Mouse (Mus musculus) erythroblast, adult 5-6 weeks (primary cell): ENCODE results near the gene Gnl1. TPM values are rescaled to one million over a fixed set of nuclear protein-coding genes. Genes with fewer than 3 reads are reported as not detected.
A peak's percentile ranks its signal among the peaks of the same experiment; 100 is the strongest.
"Not testable (repeated sequence)": the region's sequence is repeated elsewhere in the genome, so short reads cannot be mapped to it uniquely, and the experiment has no call there.

ENCODE experiments used
- ATAC-seq: replicated peaks from 2 replicates; pipeline ENCODE4 v1.8.0; 2016; ENCODE audit warnings: moderate number of reproducible peaks, mild to moderate bottlenecking, moderate TSS enrichment, inconsistent platforms; ENCODE audit not compliant: poor library complexity, low FRiP score, severe bottlenecking
- total RNA-seq, 2 experiments: library from RNA; stranded (forward) in 1 of 2; stranded (reverse) in 1 of 2; fragments of 150-400 nt in 1 of 2; fragments of 200-764, 138-1000 nt in 1 of 2; gene quantifications; 2 replicates each; pipeline versions ENCODE4 v1.2.3 to v1.2.4; 2015 to 2017; ENCODE audit warnings: low replicate concordance in 2 of 2

The Gnl1 gene
- total RNA-seq, 2 experiments from 2014 or later = 2.0 to 3.3 TPM

DNA sequence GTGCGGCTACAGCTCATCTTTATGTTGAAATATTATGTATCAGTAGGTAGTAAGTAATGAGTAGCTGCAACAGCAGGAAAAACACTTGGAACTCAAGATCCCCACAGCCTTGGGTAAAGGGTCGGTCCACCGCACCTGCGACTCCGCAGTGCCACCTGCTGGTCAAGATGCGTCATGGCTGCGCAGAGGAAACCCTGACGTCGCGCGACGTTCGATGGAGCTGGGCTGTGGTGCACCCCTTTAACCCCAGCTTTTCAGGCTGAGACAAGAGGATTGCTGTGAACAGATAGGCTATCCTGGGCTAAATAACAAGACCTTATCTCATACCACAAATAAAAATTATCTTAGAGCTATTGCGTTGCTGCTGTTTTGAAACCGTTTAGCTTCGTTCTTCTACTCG, 14.0 kb downstream of the Gnl1 start:
- ATAC-seq = peak; percentile 51

DNA sequence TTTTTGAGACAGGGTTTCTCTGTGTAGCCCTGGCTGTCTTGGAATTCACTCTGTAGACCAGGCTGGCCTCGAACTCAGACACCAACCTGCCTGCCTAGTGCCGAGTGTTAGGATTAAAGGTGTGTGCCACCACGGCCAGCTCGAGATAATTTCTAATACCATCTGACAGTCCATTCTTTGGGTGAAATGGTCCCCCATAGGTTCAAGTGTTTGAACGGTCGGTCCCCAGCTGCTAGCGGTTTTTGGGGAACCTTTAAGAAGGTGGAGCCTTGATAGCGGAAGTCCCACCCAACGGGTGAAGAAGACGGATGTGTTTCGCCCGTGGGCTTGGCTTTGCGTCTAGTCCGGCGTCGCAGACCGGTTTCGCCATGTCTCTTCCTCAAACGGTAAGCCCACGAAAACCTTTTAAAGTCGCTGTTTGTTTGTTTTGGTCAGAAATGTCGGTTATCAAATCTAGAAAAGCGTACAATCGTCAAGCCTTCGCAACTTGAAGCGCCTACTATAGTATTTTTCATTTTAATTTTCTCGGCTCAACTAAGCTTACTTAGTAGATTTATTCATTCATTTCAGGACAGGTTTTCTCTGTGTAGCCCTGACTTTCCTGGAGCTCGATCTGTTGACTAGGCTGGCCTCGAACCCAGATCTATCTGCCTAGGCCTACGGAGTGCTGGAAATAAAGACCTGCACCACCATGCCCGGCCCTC, 14.7 kb downstream of the Gnl1 start:
- ATAC-seq = peak; percentile 71

DNA sequence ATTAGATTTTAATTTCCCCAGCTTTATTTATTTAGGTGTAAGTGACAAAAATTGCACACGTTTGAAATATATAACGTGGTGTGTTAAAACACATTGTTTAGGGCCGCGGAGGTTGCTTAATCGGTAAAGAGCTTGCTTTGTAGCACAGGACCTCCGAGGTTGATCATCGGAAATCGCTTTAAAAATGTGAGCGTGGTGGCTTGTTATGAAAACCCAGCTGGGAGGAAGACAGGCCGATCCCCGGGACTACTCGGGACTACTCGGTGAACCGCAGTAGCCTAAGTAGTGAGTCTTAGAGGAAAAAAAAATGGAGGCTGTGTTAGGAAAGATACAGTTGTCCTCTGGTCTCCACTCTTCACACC, 15.2 kb downstream of the Gnl1 start:
- no peak for ATAC-seq

DNA sequence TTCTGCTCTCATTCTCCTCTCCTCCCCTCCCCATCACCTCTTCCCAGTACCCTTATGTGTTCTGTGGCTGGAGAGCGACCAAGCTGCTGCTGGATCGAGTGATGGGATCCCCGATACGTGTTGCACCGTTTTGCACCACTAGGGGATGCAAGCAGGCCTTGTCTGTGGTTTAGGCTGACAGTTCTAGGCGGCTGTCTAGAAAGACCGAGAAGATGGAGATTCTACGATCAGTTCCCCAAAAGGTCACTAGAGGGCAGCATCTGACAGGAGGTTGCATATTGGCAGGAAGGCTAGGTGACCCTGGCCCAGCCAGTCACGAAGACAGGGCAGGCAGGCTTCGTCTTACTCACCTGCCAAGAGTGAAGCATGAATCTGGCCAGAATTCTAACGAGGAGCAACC, 17.3 kb downstream of the Gnl1 start:
- peak; percentile 50 for ATAC-seq

DNA sequence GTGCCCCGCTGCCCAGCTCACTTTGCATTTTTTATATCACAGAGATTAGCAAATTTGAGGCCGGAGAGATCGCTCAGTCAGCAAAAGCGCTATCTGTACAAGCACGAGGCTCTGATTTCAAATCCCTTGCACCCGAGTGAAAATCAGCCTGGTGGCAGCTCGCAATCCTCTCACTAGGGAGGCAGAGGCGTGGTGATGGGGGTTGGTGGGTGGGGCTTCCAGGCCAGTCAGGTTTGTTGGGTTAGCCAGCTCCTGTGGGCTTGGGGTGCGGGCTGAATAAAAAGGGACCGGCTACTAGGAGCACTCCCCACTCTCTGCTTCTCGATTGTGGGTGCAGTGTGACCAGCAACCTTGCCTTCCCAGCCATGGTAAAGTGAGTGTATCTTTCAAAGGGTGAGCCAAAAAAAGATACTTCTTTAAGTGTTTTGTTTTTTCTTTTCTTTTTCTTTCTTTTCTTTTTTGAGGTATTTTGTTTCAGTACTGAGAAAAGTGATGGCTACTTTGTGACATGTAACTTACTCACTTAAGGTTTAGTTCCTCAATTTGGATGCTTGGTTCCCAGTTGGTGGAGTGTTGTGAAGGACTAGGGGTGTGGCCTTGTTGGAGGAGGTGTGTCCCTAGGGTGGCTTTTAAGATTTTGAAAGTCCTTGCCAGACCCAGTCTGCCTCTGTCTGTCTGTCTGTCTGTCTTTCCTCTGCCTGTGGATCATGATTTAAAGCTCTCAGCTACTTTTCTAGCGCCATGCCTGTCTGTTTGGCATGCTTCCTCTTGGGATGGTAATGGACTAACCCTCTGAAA, 18.3 kb downstream of the Gnl1 start:
- peak; percentile 59 for ATAC-seq

DNA sequence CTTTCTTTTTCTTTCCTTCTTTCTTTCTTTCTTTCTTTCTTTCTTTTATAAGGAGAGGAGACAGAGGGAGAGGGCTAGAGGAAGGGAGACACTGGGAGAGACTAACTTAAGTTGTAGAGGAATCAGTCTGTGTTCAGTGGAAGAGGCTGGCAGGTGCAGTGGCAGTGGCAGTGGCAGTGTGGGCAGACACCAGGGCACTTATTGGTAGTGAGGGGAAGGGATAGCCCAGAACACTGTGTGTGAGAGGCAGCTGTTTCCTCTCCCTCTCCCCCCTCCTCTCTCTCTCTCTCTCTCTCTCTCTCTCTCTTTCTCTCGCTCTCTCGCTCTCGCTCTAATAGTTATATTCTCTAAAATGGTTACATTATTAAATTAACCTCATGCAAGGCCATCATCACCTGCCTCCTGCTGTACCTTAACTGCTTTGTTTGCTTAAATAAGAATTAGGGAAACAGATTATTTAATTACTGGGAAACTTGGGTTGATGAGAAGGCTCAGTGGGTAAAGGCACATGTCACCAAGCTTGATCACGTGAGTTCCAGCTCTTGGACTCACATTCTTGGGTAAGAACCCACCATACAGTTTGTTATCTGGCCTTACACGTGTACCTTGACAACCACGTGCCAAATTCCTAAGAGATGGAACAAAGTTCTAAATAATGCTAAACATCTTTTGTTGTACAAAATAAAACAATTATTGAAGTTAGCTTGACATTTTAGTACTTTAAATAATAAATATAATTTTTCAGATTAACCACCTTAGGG, 19.1 kb downstream of the Gnl1 start:
- no peak for ATAC-seq

DNA sequence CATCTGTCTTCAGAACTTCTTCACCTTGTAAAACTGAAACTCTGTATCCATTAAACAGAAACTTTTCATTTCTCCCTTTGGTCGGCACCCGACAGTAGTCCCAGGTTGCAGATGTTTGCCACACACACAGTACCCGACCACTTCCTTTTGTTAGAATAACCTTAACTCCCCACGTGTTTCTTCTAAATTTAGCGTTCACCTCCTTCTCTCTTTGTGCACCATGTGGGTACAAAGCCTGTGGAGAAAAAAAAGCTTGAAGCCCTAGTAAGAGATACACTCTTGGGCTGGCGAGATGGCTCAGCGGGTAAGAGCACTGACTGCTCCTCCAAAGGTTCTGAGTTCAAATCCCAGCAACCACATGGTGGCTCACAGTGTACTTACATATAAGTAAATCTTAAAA, 19.7 kb downstream of the Gnl1 start:
- ATAC-seq = no peak

DNA sequence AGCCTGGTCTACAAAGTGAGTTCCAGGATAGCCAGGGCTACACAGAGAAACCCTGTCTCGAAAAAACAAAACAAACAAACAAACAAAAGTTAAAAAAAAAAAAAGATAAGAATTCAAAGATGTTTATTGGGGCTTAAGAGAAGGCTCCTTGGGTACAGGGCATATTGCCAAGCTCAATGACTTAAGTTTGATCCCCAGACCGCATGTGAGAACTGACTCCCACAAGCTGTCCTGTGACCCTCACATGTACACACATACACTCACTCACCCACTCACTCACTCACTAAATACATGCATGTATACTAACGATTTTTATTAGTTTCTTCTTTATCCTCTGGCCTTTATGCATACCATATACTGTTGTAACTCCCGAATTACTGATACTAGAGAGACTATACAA, 20.7 kb downstream of the Gnl1 start:
- peak; percentile 32 for ATAC-seq

DNA sequence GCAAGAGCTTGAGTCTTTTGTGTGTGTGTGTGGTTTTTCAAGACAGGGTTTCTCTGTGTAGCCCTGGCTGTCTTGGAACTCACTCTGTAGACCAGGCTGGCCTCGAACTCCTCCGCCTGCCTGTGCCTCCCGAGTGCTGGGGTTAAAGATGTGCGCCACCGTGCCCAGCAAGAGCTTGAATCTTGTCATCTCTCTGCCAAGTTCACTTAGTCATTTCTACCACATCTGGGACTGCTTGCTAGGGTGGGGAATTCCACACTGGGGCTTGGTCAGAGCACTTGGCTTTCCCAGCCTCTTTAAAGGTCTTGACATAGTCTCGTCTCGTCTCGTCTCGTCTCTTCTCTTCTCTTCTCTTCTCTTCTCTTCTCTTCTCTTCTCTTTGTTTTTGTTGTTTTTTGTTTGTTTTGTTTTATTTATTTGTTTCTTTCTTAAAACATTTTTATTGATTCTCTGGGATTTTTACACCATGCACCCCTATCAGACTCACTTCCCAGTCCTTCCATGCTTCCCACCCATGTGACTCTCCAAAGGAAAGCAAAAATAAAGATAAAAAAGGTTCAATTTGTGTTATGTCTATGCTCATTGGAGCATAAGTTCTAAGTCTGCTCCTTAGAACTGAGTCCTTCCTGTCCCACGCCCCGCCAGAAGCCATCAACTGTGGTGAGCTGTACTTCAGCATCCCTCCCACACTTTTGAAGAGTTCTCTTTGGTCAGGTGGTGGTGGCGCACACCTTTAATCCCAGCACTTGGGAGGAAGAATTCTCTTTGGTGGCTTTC, 21.7 kb downstream of the Gnl1 start:
- ATAC-seq = peak; percentile 43

DNA sequence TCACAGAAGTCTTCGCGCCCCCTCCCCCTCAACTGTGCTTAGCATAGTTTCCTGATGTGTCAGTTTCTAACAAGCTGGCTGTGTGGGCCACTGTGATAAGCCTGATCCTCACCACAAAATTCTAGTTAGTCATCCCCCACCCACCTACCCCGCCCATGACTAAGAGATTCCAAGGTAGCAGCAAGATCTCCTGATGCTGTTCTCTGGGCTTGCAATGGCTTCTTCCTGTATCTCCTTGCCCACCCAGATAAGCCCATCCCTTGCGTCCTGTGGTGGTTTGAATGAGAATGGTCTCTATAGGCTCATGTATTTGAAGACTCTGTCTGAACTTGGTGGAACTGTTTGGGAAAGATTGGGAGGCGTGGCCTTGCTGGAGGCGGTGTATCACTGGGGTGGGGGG, 22.3 kb downstream of the Gnl1 start:
- peak; percentile 63 for ATAC-seq

DNA sequence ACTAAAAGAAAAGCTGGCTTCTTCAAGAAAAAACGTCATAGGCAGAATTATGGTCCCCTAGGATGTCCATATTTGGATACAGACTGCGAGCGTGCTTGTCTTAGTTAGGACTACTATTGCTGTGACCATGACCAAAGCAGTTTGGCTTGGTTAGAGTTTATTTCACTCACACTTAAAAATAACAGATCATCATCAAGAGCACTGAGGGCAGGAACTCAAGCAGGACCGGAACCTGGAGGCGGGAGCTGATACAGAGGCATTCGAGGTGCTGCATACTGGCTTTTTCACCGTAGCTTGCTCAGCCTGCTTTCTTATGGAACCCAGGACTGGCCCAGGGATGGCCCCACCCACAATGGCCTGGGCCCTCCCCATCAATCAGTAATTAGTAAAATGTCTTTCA, 23.7 kb downstream of the Gnl1 start:
- ATAC-seq = no peak

DNA sequence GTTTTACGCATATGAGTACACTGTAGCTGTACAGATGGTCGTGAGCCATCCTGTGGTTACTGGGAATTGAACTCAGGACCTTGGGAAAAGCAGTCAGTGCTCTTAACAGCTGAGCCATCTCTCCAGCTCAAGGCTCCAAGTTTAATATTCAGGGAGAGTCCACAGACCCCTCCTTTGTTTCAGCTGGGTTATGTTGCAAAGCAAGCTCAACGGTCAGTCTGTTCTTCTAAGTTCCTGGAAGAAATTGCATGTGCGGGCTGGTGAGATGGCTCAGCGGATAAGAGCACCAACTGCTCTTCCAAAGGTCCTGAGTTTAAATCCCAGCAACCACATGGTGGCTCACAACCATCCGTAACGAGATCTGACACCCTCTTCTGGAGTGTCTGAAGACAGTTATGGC, 24.8 kb downstream of the Gnl1 start:
- ATAC-seq = not testable (repeated sequence)

DNA sequence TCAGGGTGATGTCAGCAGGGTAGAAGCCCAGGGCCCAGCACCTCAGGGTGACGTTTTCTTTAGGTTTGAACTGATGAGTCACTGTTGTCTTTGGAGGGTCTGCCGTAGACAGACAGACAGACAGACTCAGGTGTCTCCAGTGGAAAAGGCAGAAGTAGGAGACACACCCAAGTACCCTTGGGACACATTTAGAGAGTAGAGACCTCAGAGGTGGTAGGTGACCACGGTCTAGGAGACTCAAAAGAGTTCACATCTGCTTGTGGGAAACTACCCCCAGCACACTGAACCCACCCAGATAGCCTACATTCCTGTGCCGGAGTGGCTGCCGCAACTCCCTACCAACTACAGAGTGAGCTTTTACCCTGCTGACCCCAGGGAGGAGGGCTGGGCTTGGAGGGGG, 35.3 kb downstream of the Gnl1 start:
- no peak for ATAC-seq

DNA sequence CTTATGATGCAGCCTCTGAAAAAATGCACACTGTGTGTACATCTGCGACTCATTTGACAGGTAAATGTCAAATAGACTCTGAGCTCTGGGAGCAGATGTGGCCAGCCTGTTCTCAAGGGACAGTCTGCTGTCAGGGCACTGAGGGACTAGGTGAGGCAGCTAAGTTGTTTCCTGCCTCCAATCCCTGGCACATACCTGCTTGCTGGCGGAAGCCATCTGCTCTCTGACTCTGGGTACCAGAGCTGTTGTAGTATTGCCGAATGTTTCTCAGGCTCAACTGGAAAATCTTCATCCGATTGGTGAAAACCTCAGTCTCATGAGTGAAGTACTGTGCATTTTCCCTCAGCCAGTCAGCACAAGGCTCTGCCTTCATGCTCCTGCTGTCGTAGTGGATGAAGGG, 37.4 kb downstream of the Gnl1 start:
- no peak for ATAC-seq

DNA sequence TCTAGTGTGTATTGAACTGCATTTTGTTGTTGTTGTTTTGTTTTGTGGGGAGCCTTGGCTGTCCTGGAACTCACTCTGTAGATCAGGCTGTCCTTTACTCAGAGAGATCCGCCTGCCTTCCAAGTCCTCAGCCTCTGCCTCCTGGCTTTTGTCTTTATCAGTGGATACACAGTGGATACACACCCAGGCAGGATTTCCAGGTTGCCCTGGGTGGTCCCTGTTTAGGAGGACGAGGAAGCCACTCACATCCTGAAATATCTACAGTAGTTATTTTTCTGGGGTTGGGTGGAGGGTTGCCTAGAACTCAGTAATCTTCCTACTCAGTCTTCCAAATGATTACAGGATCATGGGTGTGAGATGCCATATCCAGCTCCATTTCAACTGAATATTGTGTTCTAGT, 39.3 kb downstream of the Gnl1 start:
- no peak for ATAC-seq

DNA sequence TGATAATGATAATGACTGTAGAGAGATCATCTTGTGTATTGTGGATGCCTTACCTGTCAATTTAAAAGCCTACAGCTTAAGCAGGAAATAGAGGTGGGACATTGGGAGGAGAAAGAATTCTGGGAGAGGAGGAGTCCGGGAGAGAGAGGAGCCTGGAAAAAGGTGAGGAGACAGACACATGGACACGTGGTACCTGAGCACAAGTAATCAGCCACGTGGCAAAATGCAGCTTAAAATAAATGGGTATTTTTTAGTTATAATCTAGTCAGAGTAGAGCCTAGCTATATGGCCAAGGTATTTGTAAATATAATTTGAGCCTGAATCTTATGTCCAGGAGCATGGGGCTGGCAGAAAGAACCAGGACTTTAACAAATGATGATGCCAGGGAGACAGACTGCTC, 39.9 kb downstream of the Gnl1 start:
- no peak for ATAC-seq

DNA sequence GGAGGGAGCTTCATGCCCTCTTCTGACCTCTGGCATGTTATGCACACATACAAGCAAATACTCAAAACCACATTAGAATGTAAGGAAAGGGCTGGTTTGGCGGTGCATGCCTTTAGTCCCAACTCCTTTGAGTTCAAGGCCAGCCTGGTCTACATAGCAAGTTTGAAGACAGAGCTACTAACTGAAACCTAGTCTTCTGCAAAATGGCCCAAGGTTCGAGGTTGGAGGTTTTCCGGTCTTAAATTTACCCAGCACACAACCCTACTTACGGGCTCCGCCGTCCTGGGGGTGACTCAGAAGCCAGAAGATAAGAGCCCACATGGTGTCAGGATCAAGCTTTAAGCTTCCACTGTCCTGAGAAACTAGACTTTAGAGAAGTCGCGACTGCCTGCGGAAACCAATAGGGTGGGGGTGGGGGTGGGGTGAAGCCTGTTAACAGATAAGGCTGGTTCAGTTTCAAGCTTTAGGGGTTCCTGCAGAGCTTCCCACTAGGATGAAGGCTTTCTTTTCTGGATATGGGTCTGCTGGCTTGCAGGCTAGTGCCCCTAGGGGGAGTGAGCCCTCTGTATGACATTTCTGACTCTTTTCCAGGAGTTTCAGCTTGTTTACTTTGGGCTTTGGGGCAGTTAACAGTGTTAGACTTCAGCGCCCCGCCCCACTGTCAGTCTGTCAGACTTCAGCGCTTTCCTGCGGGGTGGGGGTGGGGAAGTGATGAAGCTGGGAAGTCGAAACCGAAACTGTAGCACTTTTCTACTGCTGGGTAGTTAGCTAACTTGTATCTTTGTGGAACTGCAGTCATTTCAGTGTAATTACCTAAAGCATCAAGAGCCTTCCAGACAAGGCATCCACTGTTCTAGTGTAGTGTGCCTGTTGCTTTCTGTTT, 40.8 kb downstream of the Gnl1 start, which contains the start of gene H2-T24:
TSS of gene H2-T24 (minus strand) at position 370 of the 883 bp plus-strand sequence.
- peak; percentile 85 for ATAC-seq

DNA sequence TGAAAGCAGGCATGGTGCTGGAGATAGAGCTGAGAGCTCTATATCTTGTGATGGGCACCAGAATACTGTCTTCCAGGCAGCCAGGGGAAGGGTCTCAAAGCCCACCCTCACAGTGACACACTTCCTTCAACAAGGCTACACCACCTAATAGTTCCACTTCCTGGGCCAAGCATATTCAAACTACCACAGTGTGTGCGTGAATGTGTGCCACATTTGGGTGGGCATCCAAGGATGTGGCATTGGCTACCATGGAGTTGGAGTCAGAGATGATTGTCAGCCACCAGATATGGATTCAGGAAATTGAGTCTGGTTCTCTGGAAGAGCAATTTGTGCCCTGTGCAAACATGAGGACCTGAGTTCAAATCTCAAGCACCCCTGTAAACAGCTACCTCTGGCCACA, 41.7 kb downstream of the Gnl1 start:
- ATAC-seq = no peak

DNA sequence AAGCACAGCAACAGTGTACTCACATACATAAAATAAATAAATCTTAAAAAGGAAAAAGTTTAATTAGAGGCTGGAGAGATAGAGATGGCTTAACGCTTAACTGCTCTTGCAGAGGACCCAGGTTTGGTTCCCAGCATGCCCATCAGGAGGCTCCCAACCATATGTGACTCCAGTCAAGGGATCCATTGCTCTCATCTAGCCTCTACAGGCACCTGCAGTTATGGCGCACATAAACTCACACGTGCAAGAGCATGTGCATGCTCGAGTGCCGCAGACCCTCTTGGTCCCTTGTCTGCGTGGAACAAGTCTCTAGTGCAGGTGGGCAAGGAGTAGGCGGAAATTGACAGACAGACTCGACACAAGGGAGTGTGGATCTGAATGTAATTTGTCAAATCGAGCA, 42.4 kb downstream of the Gnl1 start:
- ATAC-seq = no peak
